Mouse (Mus musculus) liver, embryonic 14.5 days (tissue): ENCODE results near the gene Ptprd.

ENCODE experiments used
- CTCF ChIP-seq: IDR thresholded peaks from 2 replicates; pipeline ENCODE4 v1.5.1; 2016; ENCODE audit warnings: antibody characterized with exemption, low read depth, control low read depth
- EP300 ChIP-seq: IDR thresholded peaks from 2 replicates; pipeline ENCODE4 v1.6.1; 2016; ENCODE audit warnings: antibody characterized with exemption, low read depth

DNA sequence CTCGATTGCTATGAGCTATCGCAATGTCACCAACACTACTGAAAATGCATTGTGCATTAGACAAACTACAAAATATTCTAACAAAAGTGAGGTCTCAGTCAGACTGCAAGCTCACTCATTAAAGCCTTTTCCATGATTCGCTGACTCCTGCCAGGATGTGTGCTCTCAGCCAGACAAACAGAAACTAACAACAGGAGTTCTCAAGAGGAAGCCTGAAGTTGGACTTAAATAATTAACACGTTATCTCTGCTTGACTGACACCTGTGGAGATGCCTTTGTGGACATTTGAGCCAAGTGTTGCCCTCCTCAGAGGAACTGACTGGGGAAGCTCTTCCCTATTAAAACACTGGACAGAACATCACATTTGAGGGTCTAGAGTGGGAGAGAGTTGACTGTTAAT is 1928.9 kb downstream of the Ptprd start:
- TF ChIP-seq CTCF: no peak
- TF ChIP-seq EP300: no peak
